Mouse (Mus musculus): ENCODE data around the gene Znrf2. TPM values are rescaled to one million over a fixed set of nuclear protein-coding genes. Genes with fewer than 3 reads are reported as not detected.

Gene Znrf2
- polyA plus RNA-seq (2015; fragmentation: Nextera tagmentation; extraction: Ambion mirVana): 9.9 and 11.3 TPM in 2 replicates

DNA sequence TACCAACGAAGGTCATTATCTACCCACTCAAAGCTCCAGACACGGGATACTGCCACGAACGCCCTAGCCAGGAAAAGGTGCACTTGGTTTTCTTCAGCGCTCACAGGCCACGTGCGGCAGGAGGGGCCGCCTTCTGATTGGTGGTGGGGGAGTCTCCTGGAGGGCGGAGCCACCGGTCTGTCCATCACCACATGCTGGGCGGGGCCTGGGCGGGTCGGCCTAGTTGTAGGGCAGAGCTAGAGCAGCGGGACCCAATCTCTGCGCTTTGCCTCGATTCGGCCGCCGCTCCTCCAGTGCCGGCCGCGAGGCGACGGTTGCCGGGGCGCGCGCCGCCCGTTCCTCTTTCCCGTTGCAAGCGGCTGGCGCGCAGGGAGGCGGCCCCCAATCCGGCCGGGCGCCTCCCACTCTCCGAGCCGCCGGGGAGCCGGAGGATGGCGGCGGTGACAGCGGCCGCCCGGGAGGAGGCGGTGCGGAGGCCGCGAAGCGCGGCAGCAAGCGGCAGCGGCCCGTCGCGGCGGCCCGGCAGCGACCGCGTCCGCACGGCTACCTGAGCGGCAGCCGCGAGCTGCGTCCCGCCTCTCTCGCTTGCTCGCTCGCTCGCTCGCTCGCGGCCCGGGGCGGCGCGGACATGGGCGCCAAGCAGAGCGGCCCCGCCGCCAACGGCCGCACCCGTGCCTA lies at the start of gene Znrf2:
Gene Znrf2, plus strand, starts transcription at position 529 of the 678 bp plus-strand sequence.
- peak within 1 kb of the TSS; percentile 86 for H3K9ac ChIP-seq
- H3K27ac ChIP-seq: peak within 1 kb of the TSS; percentile 99
- peaks cover 49% of the 10 kb centered on the region for H3K4me1 ChIP-seq
- H3K36me3 ChIP-seq (ENCODE audit: poor library complexity, severe bottlenecking): no peaks in the 10 kb centered on the region
- no peaks in the 10 kb centered on the region for H3K27me3 ChIP-seq
- WGBS: 1% methylated on average over 40 of the region's 88 CpGs
- no peaks in the 10 kb centered on the region for H3K9me3 ChIP-seq (replicated peaks)
- H3K4me3 ChIP-seq: peak within 1 kb of the TSS; percentile 86
- ATAC-seq: peak; percentile 99
- H3K4me2 ChIP-seq: peak within 1 kb of the TSS; percentile 66

- Histone ChIP-seq H3K27ac (no peak overlapping the region), H3K27me3 (no peaks in the 10 kb centered on the region), H3K9me3 (replicated peaks) (no peaks in the 10 kb centered on the region), H3K9ac (no peak overlapping the region), H3K4me2 (no peak overlapping the region), H3K4me3 (no peak overlapping the region), H3K36me3 (ENCODE audit: poor library complexity, severe bottlenecking) (no peaks in the 10 kb centered on the region), H3K4me1 (peaks cover 12% of the 10 kb centered on the region)
- 67% methylated on average over 4 of the region's 4 CpGs for WGBS
- ATAC-seq: no peak
Observed at GRCm38 (mm10) chr6:54767746-54768145, 49.0 kb upstream of the Znrf2 start.

DNA sequence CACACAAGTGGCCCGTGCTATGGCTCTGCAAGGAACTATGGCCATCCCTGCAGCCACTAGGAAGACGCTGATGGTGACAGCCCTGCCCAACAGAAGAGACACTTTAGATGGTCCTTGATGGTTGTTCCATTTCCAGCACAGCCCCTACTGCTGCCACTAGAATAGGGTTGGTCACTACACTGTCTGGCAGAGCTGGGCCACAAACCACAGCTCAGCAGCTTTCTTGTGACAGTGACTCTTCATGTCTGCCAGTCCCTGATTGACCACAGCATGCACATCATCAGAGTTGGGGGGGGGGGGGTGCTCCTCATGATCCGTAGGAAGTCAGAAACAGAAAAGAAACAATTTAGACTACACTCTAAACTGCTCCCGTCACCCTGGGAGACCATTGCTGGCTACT lies 46.0 kb upstream of the Znrf2 start:
- H3K27me3 ChIP-seq: no peaks in the 10 kb centered on the region

GRCm38 (mm10) chr6:54771171-54771570 lies 45.5 kb upstream of the Znrf2 start:
- H3K4me2 ChIP-seq: no peak overlapping the region
- peak; percentile 73; the same call in 1 of the 2 replicates for ATAC-seq
- no peaks in the 10 kb centered on the region for H3K27me3 ChIP-seq
- peaks cover 12% of the 10 kb centered on the region for H3K4me1 ChIP-seq
- no peaks in the 10 kb centered on the region for H3K9me3 ChIP-seq (replicated peaks)
- no peak overlapping the region for H3K27ac ChIP-seq
- WGBS: 66% methylated on average over 8 of the region's 8 CpGs
- H3K4me3 ChIP-seq: no peak overlapping the region
- no peak overlapping the region for H3K9ac ChIP-seq
- H3K36me3 ChIP-seq (ENCODE audit: poor library complexity, severe bottlenecking): no peaks in the 10 kb centered on the region

More for the DNA sequence above, 46.0 kb upstream of the Znrf2 start:
- Histone ChIP-seq H3K4me2 (no peak overlapping the region), H3K9me3 (replicated peaks) (no peaks in the 10 kb centered on the region), H3K4me1 (peaks cover 12% of the 10 kb centered on the region), H3K4me3 (no peak overlapping the region), H3K36me3 (ENCODE audit: poor library complexity, severe bottlenecking) (no peaks in the 10 kb centered on the region), H3K27ac (no peak overlapping the region), H3K9ac (no peak overlapping the region)
- ATAC-seq: no peak
- 80% methylated on average over 4 of the region's 4 CpGs for WGBS

- Histone ChIP-seq H3K9me3 (replicated peaks) (no peaks in the 10 kb centered on the region), H3K4me1 (peaks cover 12% of the 10 kb centered on the region), H3K27ac (no peak overlapping the region), H3K4me3 (no peak overlapping the region), H3K9ac (no peak overlapping the region), H3K36me3 (ENCODE audit: poor library complexity, severe bottlenecking) (no peaks in the 10 kb centered on the region), H3K4me2 (no peak overlapping the region), H3K27me3 (no peaks in the 10 kb centered on the region)
- WGBS: 94% methylated on average over 5 of the region's 5 CpGs
- ATAC-seq: no peak
Observed at GRCm38 (mm10) chr6:54772078-54772477, 44.6 kb upstream of the Znrf2 start.

- Histone ChIP-seq H3K27me3 (no peaks in the 10 kb centered on the region), H3K36me3 (ENCODE audit: poor library complexity, severe bottlenecking) (no peaks in the 10 kb centered on the region), H3K4me1 (peaks cover 17% of the 10 kb centered on the region), H3K27ac (no peak overlapping the region), H3K9ac (no peak overlapping the region), H3K9me3 (replicated peaks) (no peaks in the 10 kb centered on the region), H3K4me3 (no peak overlapping the region), H3K4me2 (no peak overlapping the region)
- no peak for ATAC-seq
Observed at GRCm38 (mm10) chr6:54775739-54776138, 41.0 kb upstream of the Znrf2 start.

DNA sequence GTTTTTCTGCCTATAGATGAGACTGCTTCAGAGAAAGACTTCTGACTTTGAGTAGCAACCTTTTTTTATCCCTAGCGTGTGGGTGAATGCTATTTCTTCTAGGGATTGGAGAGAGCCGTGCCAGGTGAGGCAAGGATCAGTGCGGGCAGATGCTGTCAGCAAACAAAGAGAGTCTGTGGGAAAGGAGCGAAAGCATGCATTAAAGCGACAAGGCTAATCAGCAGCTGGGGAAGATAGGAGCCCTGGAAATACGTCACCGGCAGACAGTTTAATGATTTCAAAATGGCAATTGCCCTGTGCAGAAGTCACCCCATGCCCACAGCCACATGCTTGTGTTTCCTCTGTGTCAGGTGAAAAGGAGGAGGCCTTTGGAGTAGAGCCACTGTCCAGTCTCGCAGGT lies 39.1 kb upstream of the Znrf2 start:
- no peak overlapping the region for H3K4me3 ChIP-seq
- WGBS: 26% methylated on average over 8 of the region's 8 CpGs
- H3K36me3 ChIP-seq (ENCODE audit: poor library complexity, severe bottlenecking): no peaks in the 10 kb centered on the region
- H3K27me3 ChIP-seq: no peaks in the 10 kb centered on the region
- no peaks in the 10 kb centered on the region for H3K9me3 ChIP-seq (replicated peaks)
- 0 out of 2 replicates have a peak overlapping the region, but pooled peaks have one; percentile 1 for H3K9ac ChIP-seq
- H3K4me1 ChIP-seq: peaks cover 20% of the 10 kb centered on the region
- H3K4me2 ChIP-seq: peak overlapping the region; percentile 4; the same call in 1 of the 2 replicates
- H3K27ac ChIP-seq: peak overlapping the region; percentile 74
- peak; percentile 54; the same call in 1 of the 2 replicates for ATAC-seq

DNA sequence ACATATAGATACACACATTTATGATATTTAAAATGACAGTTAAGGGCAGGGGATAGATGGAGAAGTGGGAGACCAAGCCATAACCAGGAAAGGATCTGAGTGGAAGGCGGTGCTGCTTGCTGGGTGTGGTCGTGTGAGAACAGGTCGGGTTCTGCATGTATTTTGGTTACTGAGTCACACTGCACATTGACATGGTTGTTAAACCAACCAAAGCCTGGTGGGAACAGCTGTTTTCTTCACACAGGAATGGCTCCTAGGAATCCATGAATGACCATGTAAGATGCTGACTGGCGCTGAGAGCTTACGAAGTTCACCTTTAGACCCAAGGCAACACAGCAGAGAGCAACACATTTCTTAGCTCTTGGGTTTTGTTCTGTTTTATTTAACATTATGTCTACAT lies 36.7 kb upstream of the Znrf2 start:
- no peak overlapping the region for H3K4me2 ChIP-seq
- no peak overlapping the region for H3K4me3 ChIP-seq
- H3K4me1 ChIP-seq: peaks cover 22% of the 10 kb centered on the region
- no peaks in the 10 kb centered on the region for H3K27me3 ChIP-seq
- H3K9me3 ChIP-seq (replicated peaks): no peaks in the 10 kb centered on the region
- no peaks in the 10 kb centered on the region for H3K36me3 ChIP-seq (ENCODE audit: poor library complexity, severe bottlenecking)
- ATAC-seq: no peak
- WGBS: 86% methylated on average over 5 of the region's 5 CpGs
- no peak overlapping the region for H3K27ac ChIP-seq
- H3K9ac ChIP-seq: no peak overlapping the region

DNA sequence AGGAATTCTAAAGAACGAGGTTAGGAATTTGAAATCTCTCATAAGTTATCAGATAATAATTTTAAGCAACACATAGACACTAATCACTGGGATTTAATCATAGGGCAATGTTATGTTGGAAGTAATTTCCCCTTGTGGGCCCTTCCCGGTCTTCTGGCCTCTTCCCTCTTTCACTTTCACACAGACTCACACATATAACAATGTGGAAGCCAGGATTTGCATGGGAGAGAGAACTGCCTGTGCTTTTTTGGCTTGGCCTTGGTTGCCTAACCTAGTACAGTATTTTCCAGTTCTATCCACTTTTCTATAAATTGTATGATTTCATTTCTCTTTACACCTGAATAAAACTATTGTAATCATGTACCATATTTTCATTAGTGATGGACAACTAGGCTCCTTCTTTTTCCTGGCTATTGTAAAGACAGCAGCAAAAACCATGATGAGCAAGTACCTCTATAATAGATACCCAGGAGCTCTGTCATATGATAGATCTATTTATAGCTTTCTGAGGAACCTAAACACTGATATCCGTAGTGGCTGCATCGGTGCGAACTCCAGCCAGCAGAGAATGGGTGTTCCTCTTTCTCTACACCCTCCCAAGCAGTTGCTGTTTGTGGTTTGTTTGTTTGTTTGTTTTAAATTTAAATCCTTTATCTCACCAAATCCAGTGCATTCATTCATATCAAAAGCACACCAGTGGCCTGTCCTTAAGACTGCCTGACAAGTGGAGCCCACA lies 36.0 kb upstream of the Znrf2 start:
- WGBS: 86% methylated on average over 5 of the region's 5 CpGs
- H3K9me3 ChIP-seq (replicated peaks): no peaks in the 10 kb centered on the region
- no peaks in the 10 kb centered on the region for H3K36me3 ChIP-seq (ENCODE audit: poor library complexity, severe bottlenecking)
- no peak overlapping the region for H3K9ac ChIP-seq
- no peaks in the 10 kb centered on the region for H3K27me3 ChIP-seq
- ATAC-seq: no peak
- 0 out of 2 replicates have a peak overlapping the region, but pooled peaks have one; percentile 37 for H3K27ac ChIP-seq
- peaks cover 27% of the 10 kb centered on the region for H3K4me1 ChIP-seq
- no peak overlapping the region for H3K4me3 ChIP-seq
- no peak overlapping the region for H3K4me2 ChIP-seq

DNA sequence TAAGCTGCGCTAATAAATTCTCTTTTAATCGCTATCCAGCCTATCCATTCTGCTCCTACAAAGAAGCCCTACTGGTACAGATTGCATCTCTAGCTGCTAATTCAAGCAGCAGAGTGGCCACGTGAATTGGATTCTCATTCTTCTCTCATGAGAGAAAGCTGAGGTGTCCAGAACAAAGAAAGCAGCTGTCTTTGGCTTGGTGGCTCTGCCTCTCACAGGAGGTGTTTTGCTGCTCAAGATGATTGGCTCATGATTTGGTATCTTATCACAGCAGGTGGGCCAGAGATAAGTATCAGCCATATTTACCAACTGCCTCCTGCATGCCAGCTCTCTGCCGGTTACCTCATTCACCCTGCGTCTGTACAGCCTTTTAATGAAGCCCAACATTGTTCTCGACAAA lies 34.8 kb upstream of the Znrf2 start:
- H3K27ac ChIP-seq: peak overlapping the region; percentile 37
- no peak overlapping the region for H3K4me2 ChIP-seq
- no peak overlapping the region for H3K4me3 ChIP-seq
- no peak overlapping the region for H3K9ac ChIP-seq
- WGBS: 29% methylated on average over 6 of the region's 6 CpGs
- H3K27me3 ChIP-seq: no peaks in the 10 kb centered on the region
- H3K4me1 ChIP-seq: peaks cover 27% of the 10 kb centered on the region
- H3K36me3 ChIP-seq (ENCODE audit: poor library complexity, severe bottlenecking): no peaks in the 10 kb centered on the region
- ATAC-seq: 0 out of 2 replicates have a peak, but pooled peaks have one; percentile 17
- H3K9me3 ChIP-seq (replicated peaks): no peaks in the 10 kb centered on the region

DNA sequence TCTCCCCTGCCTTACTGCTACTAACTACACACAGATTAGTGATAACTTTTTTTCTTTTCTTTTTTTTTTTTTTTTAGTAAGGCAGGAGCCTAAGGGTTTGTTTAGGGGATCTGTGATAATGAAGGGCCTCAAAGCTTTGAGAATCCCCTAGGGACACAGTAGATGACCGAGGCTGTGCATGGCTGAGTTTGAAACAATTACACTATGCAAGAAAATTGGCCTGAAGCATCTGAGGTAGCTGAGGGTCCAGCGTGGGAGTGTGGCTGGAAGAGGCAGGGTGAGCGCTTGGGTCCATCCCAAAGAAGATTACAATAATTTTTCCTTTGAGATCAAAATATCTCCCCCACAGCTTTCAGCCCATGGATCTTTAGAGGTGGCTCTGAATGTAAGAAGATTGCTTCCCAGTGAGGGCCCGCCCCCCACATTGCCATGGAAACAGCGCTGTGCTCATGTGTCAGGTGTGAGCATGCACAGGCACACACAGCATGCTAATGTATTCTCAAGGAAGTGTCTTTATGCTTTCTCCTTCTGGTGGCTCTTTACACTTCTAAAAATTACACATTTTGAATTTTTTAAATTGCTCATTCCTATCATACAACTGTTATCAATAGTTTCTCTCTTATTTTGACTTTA lies 31.5 kb upstream of the Znrf2 start:
- H3K4me3 ChIP-seq: no peak overlapping the region
- WGBS: 34% methylated on average over 5 of the region's 5 CpGs
- H3K36me3 ChIP-seq (ENCODE audit: poor library complexity, severe bottlenecking): no peaks in the 10 kb centered on the region
- no peak overlapping the region for H3K9ac ChIP-seq
- peak overlapping the region; percentile 80 for H3K27ac ChIP-seq
- H3K4me1 ChIP-seq: peaks cover 21% of the 10 kb centered on the region
- peak overlapping the region; percentile 29; the same call in 1 of the 2 replicates for H3K4me2 ChIP-seq
- H3K27me3 ChIP-seq: no peaks in the 10 kb centered on the region
- ATAC-seq: peak; percentile 94
- H3K9me3 ChIP-seq (replicated peaks): no peaks in the 10 kb centered on the region

- Histone ChIP-seq H3K27ac (no peak overlapping the region), H3K4me3 (no peak overlapping the region), H3K27me3 (no peaks in the 10 kb centered on the region), H3K4me2 (no peak overlapping the region), H3K4me1 (peaks cover 17% of the 10 kb centered on the region), H3K9ac (no peak overlapping the region), H3K9me3 (replicated peaks) (no peaks in the 10 kb centered on the region), H3K36me3 (ENCODE audit: poor library complexity, severe bottlenecking) (no peaks in the 10 kb centered on the region)
- ATAC-seq: no peak
- 89% methylated on average over 5 of the region's 5 CpGs for WGBS
Observed at GRCm38 (mm10) chr6:54786766-54787165, 29.9 kb upstream of the Znrf2 start.

Data from forebrain, embryonic 13.5 days (tissue).